Mouse (Mus musculus) heart, adult 18-20 months (tissue): ENCODE data around the gene Wsb2. TPM values are rescaled to one million over a fixed set of nuclear protein-coding genes. Genes with fewer than 3 reads are reported as not detected.
"Not testable (repeated sequence)": the region's sequence is repeated elsewhere in the genome, so short reads cannot be mapped to it uniquely, and the experiment has no call there.

ENCODE experiments used
- DNase-seq, 2 experiments: peaks; one replicate each; pipeline ENCODE4 v3.0.0; 2021 to 2022; ENCODE audit warnings: mixed read lengths in 1 of 2
- long read RNA-seq, 2 experiments: library from polyadenylated mRNA; stranded (forward); transcript quantifications; one replicate each; pipeline ENCODE4 v2.0.0; 2021
- total RNA-seq, 2 experiments: library from RNA; stranded (reverse); gene quantifications; 2 replicates each; pipeline ENCODE4 v1.2.3; 2021

Wsb2 gene
- total RNA-seq, result 100 to 1,000 TPM in 1 of 2 experiments, 10 to 100 TPM in 1; 95.7 to 123 TPM
- long read RNA-seq, experiment 1, transcript Wsb2-202 (8 exons, 1,526 nt), result minor isoform, 5 of 246 reads
- long read RNA-seq, experiment 1, transcript Wsb2-201 (9 exons, 2,421 nt), result major isoform, 218 of 246 reads
- long read RNA-seq, experiment 1, partial matches to known transcripts, result 6 of 246 reads
- long read RNA-seq, experiment 1, other reads (novel, unspliced or antisense), result 17 of 246 reads
- long read RNA-seq, experiment 2, transcript Wsb2-201 (9 exons, 2,421 nt), result major isoform, 84 of 103 reads
- long read RNA-seq, experiment 2, partial matches to known transcripts, result 13 of 103 reads
- long read RNA-seq, experiment 2, other reads (novel, unspliced or antisense), result 4 of 103 reads

DNA sequence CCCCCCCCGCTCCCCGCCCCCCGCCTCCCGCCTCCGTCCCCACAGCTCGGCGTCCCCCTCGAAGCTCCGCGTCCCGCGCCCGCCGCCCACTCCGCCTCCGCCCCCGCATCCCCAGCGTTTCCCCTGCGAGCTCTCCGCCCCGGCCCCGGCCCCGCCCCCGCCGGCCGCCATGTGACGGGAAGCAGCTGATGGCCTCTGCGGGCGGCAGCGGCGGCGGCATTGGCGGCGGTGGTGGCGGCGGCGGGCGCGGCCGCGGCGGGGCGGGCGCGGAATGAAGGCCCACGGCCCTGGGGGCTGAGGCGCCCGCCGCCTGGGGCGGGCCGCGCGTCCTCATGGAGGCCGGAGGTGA is at the start of gene Wsb2:
TSS of gene Wsb2 (plus strand) at position 176 of the 349 bp plus-strand sequence.
- peak; percentile 90 to 92 for DNase-seq

DNA sequence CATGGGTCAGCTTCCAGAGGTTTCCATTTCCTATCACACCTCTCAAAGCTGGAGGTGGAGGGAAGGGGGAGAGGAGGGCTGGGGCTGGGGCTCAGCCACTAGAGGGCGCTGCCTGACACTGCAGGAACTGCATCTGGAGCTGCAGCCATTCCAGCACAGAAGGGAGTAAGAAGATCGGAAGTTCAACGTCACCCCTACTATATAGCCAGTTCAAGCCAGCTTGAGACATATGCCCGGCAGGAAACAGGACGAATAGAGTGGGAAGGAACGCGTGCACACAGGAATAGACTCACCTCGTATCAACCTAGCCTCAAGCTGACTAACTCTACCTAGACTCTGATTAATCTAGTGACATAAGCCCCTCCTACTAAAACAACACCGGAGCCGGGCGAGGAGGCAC is 49.4 kb upstream of the Wsb2 start:
- peak; percentile 79 to 84 for DNase-seq

DNA sequence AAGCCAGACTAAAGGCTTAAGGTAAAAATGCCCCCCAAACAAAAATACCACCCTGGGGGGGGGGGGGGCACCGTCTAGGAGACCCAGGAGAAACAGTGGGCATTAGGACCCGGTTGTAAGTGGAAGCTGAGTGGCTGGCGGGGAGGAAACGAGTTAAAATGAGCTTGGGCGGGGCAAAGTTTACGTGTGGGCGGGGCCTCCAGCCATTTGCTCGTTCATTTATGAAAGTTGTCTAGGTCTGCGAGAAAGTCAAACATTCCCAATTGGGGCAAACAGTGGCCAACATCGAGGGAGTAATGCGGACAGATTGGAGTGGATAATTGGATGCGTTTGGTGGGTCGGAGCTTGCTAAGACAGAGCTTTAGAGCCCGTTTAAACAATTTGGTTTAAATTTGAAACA is 43.7 kb upstream of the Wsb2 start:
- DNase-seq, result peak; percentile 65 to 76

DNA sequence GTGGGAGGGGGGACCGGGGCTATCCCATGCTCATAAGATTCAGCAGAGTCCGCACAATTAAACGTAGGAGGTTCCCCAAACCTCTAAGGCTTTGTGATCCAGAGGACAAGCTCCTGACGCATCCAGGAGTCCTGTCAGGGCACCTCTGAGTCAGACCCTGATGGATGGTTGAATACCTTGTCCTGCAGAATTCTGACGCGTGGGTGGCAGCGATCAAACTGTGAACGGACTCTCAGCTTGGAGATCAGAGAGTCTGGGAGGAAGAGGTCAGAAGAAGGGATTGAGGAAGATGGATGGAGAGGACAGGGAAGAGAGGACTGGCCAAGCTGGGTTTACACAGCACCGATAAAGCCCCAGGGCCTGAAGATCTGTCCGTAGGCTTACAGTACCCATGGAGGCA is 43.2 kb upstream of the Wsb2 start:
- no peak for DNase-seq

DNA sequence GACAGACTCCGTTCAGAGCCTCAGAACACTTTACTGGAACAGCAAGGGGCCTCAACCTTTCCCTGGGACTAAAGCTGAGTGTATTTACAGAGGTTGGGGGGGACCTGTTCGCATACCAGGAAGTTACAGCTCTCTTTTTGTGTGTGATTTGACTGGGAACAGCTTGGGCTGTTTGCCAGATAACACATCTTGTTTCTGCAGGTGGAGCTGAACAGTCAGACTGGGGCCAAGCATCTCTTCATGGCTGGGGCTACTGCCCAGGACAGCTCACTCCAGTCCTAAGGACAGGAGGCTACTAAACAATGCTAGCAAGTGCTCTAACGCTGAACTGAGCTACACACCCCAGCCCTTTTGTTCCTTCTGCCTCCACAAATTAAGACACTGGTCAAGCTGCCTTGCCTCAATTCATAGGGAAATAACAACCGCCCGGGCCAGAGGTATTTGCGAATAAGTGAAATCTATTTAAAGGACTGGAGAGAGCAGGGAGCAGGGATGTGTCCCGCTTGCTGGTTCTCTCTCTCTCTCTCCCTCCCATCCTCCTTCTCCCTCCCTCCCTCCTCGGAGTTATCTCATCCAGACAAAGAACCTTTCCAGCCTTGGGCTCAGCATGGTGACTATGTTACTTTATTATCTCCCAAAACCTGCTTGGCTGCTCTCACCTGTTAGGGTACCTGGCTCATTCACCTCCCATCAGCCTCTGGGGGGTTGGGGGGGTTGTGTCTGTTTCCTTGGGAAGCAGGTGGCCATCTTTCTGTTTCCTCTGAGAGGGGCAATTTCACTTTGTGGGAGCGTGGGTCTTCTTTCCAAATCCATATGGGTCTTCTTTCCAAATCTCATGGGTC is 42.3 kb upstream of the Wsb2 start:
- no peak for DNase-seq

DNA sequence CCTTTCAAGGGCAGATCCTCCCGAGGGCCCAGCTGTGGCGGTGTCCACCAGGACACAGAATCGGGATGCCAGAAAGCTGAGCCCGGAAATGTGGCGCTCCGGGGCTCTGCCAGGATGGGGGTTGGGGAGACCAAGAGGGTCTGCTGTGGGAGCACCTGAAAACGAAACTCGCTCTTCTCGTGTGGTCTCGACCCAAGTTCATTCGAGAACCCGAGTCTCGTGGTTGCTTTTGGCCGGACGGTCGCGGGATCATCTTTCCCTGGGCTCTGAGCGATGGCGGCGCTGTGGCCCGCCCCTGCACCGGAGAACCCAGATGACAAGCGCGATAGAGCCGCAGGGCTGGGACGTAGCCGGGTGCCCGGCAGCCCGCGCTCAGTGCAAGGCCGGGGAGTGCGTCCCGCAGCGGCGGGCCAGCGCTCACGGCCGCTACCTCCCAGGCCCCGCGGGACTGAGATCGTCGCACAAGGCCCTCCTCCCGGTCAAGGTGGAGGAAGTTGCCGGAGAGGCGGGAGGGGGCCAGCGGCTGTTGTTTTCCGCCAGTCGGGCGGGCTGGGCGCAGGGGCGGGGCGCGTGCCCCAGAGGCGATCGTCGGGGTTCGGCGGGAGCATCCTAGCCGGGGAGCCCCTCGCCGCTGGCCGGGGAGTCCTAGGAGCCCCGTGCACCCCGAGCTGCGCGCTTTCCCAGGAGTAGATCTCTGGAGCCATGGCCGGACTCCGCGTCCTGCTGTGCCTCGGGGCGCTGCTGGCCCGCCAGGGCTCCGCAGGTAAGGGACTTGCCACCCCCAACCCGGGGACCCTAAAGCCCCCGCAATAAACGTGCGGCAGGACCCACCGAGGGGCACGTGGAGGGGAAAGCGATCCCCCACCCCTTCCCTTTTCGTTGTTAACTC is 38.1 kb upstream of the Wsb2 start, which contains the start of gene Vsig10:
TSS of gene Vsig10 (plus strand) at position 343 of the 889 bp plus-strand sequence.
- DNase-seq, result peak; percentile 80 to 86

DNA sequence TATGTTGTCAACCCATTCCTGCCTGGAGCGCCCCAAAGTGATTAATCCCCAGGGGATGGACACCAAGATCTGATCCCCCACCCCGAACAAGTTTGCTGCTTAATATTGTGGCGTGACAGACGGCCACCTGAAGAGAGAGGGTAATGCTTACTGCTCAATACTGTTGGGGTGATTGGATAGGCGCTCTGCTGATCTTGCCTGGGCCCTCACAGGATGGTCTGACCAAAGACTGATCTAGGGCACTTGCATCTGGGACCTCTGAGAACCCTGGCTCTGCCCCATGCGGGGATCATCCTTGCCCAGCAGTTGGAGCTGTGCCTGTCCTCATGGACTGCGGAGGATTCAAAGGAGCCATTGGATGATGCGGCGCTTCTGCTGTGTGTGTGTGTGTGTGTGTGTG is 33.4 kb upstream of the Wsb2 start:
- DNase-seq, result no peak

DNA sequence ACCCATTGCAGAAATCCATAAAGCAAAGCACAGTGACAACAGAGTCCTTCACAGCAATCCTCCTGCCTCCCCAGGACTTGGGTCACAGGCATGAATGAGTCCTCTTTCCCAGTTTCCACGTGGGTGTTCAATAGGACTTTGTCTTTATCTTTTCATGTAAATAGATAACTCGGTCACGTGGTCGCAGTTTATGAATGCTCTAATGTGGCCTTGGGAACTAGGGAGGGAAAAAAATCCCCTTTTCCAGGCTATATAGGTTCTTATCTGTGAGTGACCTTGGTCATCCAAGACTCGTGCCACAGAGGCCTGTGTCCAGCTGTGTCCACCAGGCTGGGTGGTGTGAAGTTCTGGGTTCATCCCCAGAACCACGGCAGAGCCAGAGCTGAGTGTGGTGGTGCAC is 30.7 kb upstream of the Wsb2 start:
- no peak for DNase-seq

DNA sequence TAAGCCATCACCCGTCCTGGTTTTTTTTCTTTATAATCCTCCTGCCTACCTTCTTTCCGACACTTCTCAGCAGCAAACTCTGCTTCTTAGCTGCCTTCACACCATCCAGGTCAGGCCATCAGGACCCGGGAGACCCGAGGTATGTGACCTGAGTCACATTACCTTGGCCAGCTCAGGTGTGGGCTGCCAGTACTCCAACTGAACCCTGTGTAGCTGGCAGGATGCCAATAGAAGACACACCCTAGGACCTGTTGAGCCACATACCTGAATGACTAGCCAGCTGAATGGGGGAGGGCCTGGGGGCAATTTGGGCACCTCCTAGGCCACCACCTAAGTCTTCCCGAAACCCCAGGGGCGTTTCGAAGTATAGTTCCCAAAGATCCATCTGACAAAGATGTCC is 26.6 kb upstream of the Wsb2 start:
- DNase-seq, result no peak

DNA sequence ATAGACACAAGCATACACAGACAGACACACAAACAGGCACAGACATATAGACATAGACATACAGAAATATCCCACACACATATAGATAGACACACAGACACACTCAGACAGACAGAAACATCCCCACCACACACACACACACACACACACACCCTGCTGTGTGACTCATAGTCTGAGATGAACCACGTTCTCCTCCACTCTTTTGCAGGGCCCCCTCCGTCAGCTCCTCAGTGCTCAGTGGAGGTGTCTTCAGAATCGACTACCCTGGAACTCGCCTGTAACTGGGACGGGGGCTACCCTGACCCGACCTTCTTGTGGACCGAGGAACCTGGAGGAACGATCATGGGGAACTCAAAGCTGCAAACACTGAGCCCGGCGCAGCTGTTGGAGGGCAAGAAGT is 19.1 kb upstream of the Wsb2 start:
- no peak for DNase-seq

DNA sequence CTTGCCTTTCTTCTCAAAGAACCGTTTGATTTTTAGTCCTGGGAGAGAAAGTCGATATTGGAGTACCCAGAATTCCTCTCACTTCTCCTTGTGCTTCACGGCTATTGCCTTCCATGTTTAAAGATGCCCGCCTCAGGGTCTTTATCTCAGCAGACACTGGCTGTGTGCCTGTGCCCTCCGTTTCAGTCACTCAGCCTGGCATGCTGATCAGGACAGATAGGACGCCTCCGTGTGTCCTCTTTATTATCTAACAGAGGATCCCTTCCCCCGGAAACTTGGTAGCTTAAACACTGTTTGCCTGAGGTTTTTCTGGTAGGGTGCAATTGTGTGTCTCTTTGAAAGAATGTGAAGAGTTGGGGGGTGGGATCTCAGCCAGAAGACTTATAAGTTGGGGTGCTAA is 18.6 kb upstream of the Wsb2 start:
- no peak for DNase-seq

DNA sequence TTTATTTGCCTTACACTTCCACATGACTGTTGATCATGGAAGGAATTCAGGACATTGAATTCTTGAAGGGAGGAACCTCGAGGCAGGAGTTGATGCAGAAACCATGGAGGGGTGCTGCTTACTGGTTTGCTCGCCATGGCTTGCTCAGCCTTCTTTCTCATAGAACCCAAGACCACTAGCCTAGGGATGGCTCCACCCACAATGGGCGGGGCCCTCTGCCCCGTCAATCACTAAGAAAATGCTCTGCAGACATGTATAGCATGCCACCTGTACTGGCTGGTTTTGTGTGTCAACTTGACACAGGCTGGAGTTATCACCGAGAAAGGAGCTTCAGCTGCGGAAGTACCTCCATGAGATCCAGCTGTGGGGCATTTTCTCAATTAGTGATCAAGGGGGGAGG is 17.0 kb upstream of the Wsb2 start:
- no peak for DNase-seq

DNA sequence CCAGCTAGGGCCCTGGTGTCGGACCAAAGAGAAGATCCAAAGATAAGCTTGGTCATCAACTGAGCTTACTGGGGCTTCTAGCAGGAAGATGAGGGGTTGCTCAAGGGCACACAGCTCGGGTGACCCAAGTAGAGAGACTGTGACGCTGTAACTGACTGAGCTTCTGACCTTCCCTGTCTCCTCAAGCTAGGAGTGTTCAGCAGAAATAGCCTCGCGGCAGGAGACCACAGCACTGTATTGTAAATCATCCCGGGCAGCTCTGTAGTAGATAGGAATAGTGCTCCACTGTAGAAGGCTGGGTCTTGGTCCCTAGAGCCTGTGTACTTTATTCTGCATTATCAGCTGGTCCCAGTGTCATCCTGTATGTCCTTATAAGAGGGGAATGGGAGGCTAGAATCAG is 15.2 kb upstream of the Wsb2 start:
- no peak for DNase-seq

DNA sequence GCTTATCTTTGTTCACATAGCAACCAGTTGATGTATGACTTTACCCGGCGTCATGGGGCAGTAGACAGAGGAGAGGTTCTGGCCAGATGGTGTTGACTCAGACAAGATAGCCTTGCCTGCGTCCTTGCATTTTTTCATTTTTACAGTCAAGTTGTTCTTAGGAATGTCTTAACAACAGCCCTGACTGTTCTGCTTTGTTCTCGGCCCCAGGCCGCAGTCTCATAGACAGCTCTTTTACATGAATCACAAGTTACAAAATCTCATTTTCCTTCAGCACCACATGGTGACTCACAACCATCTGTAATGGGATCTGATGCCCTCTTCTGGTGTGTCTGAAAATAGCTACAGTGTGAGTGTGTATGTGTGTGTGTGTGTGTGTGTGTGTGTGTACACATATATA is 12.6 kb upstream of the Wsb2 start:
- not testable (repeated sequence) for DNase-seq

DNA sequence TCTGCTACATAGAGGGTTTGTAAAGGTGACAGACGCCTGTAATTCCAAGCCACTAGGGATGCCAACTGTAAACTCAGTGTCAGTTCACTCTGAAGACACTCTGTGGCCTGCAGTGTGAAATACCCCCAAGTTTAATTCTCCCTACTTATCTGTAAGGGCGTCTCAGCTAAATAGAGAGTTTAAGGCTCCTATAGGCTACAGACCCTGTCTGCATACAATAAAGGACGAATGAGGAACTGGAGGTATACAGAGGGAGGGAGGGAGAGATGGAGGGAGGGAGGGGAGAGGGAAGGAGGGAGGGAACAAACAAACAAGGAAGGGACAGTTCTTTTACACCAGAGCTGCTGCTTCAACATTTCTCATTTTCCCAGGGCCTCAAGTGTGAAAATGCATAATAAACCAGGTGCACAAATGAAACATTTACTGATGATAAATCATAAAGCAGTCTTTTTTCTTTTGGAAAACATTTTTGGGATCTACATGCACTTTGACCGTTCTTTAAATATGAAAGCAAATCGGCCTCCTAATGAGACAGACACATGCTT is 11.6 kb upstream of the Wsb2 start:
- DNase-seq, result no peak

DNA sequence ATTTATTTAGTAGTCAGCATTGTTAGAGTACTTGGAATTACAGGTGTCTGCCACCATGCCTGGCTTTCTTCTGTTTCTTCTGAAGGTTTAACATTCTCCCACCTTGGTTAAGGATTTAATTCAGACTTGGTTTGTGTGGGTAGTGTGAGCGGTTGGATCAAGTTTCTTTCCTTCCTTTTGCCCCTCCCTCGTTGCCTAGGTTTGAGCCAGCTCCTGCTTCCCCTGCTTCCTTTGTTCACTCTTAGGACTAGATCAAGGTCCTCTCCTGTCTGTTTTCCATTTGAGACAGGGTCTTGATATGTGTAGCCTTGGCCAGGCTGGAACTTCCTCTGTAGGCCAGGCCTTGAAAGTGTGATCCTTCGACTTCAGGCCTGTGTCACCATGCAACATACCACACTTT is 10.8 kb upstream of the Wsb2 start:
- DNase-seq, result no peak

DNA sequence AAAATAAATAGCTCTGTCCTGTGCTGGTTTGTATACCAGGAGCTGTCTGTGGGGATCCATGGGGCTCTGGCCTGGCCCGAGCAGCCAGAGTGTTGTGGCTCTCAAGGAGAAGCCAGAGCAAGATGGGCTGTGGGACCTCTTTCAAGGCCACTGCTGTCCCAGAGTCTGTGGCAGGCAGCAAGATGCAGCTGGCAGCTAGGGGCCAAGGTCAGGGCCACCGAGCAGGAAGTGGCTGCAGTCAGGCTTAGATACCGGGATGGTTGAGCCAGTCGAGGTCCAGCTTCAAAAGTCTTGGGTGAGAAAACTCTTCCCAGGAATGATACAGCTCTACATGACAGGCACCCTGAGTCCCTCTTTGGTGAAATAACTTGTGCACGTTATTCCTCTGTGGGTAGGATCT is 10.1 kb upstream of the Wsb2 start:
- no peak for DNase-seq

DNA sequence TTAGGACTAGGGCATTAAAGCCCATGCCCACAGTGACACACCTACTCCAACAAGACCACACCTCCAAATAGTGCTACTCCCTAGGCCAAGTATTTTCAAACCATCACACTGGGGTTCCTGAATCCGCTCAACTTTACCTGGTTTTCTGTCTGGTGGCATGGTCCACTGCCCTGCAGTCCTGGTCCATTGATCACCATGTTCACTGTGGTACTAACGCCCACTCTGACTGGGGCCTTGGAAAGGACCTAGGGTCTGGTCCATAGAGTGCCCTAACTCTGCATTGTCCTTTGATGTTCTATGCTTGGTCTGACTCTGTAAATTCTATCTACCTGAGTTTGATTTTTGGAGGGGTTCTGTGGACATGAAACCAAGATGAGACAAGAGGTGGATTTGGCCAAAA is 9.3 kb upstream of the Wsb2 start:
- no peak for DNase-seq

DNA sequence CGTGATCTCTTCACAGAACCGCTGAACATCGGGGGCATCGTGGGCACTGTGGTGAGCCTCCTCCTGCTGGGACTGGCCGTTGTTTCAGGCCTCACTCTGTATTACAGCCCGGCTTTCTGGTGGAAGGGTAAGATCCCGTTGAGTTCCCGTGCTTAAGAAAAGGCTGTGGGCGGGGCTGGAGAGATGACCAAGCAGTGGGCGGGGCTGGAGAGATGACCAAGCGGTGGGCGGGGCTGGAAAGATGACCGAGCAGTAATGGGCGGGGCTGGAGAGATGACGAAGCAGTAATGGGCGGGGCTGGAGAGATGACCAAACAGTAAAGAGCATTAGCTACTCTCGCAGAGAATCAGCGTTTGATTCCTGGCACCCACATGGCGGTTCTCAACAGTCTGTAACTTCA is 8.8 kb upstream of the Wsb2 start:
- DNase-seq, result peak; percentile 49 to 52

DNA sequence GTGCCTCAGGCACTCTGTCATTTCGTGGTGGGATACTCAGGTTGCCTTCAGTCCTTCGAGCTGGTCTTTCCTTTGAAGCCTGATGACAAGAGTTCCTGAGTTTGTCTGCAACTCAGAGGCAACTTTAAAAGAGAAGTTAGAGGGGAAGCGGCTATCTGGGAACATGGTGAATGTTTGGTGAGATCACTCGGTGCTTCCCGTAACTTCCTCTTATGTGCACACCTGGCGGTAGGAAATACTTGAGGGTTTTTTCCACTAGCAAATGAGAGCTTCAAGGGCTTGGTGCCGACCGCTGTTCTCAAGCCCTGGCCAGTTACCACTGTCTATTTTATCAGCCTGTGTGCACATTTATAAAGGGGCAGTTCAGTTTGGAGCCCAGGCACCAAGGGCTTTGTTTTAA is 3.0 kb upstream of the Wsb2 start:
- no peak for DNase-seq

DNA sequence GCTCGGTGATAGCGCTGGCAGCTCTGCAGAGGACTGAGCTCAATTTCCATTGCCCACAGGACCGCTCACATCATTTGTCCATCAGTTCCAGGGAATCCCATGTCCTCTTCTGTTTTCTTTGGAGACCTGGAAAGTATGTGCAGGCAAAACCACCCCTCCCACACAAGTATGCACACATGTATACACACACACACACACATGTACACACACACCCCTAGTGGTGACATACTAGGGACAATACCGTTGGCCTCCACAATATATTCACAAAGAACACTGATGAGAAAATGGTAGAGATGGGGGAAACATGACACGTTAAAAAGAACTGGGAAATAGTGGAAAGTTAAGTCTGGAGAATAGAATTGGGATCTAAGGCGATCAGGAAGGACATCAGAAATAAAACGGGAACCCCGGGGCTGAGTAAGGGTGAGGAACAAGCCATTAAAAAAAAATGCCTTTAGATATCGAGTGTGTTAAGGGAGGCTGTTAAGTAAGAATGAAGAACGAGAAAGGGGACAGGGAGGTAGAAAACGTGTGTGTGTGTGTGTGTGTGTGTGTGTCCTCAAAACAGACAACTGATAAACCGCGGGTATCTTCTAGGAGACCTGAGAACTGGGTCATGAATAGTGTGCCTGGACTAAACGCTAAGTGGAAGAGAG is 1.3 kb upstream of the Wsb2 start:
- no peak for DNase-seq
